Mouse (Mus musculus): ENCODE data around the gene Cavin2. TPM values are rescaled to one million over a fixed set of nuclear protein-coding genes. Genes with fewer than 3 reads are reported as not detected.

Gene Cavin2
- polyA plus RNA-seq, 1 experiment from 2014 or later, result 8.3 TPM

DNA sequence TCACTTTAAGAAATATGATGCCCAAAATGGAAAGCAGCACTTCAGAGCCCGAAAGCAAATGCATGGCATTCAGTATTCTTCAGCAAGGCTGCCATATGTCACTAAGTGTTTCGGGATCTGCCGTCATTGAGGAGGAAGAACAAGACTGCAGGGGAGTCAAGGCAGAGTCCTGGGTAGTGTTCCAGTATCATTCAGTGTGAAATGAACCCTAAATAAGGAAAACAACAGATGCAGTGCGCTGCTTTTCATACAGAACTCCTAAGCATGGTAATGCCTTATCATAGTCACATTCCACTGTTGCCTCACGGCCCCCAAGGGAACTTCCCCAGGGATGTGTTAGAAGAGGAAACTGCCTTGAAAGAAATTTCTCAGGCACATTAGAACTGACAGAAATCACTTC, 21.8 kb upstream of the Cavin2 start:
- Histone ChIP-seq H3K27ac (ENCODE audit: low read depth, low read length) (no peak overlapping the region), H3K9me3 (ENCODE audit: control insufficient read depth, low read length) (no peaks in the 10 kb centered on the region)
- DNase-seq (ENCODE audit: low spot score), result peak; percentile 19

DNA sequence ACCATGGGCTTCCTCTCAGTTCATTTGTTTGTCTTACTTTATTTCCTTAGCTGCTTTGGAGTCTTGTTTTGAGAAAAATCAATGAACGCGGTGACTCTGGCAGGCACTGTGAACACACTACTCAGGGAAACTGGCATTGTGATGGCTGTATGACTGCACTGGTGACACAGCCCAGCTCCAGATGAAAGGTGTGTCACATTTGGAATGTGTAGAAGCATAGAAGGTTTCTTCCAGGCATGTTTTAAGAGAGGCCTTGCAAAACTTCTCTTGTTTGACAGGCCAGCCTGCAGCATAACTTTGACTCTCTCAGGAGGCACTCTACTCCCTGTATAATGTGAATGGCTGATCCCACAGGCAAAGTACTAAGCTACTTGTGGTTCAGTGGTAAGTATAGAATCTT, 20.7 kb upstream of the Cavin2 start:
- H3K36me3 ChIP-seq (ENCODE audit: control insufficient read depth, insufficient read depth, low read length), result no peaks in the 10 kb centered on the region
- no peak overlapping the region for H3K4me2 ChIP-seq (ENCODE audit: low read depth)
- no peak for DNase-seq (ENCODE audit: low spot score)
- 76% methylated on average over 2 of the region's 2 CpGs for WGBS
- H3K4me1 ChIP-seq (ENCODE audit: control insufficient read depth, insufficient read depth, low read length), result peaks cover 3% of the 10 kb centered on the region; the same call in 1 of the 2 replicates
- ATAC-seq (ENCODE audit: insufficient read depth, low FRiP score, low TSS enrichment), result no peak
- H3K4me3 ChIP-seq (ENCODE audit: low read depth, low read length), result no peak overlapping the region
- no peaks in the 10 kb centered on the region for H3K9me3 ChIP-seq (ENCODE audit: control insufficient read depth, low read length)
- H3K9ac ChIP-seq (ENCODE audit: low read length), result no peak overlapping the region
- H3K27ac ChIP-seq (ENCODE audit: low read depth, low read length), result no peak overlapping the region
- no peaks in the 10 kb centered on the region for H3K27me3 ChIP-seq (ENCODE audit: control insufficient read depth, insufficient read depth, low read length)

More for the DNA sequence above, 21.8 kb upstream of the Cavin2 start:
- WGBS, result 43% methylated on average over 5 of the region's 5 CpGs
- H3K4me2 ChIP-seq (ENCODE audit: low read depth), result no peak overlapping the region
- H3K27me3 ChIP-seq (ENCODE audit: control insufficient read depth, insufficient read depth, low read length), result no peaks in the 10 kb centered on the region
- no peak overlapping the region for H3K9ac ChIP-seq (ENCODE audit: low read length)
- ATAC-seq (ENCODE audit: insufficient read depth, low FRiP score, low TSS enrichment), result no peak
- H3K4me1 ChIP-seq (ENCODE audit: control insufficient read depth, insufficient read depth, low read length), result peaks cover 3% of the 10 kb centered on the region; the same call in 1 of the 2 replicates
- no peaks in the 10 kb centered on the region for H3K36me3 ChIP-seq (ENCODE audit: control insufficient read depth, insufficient read depth, low read length)
- H3K4me3 ChIP-seq (ENCODE audit: low read depth, low read length), result no peak overlapping the region

DNA sequence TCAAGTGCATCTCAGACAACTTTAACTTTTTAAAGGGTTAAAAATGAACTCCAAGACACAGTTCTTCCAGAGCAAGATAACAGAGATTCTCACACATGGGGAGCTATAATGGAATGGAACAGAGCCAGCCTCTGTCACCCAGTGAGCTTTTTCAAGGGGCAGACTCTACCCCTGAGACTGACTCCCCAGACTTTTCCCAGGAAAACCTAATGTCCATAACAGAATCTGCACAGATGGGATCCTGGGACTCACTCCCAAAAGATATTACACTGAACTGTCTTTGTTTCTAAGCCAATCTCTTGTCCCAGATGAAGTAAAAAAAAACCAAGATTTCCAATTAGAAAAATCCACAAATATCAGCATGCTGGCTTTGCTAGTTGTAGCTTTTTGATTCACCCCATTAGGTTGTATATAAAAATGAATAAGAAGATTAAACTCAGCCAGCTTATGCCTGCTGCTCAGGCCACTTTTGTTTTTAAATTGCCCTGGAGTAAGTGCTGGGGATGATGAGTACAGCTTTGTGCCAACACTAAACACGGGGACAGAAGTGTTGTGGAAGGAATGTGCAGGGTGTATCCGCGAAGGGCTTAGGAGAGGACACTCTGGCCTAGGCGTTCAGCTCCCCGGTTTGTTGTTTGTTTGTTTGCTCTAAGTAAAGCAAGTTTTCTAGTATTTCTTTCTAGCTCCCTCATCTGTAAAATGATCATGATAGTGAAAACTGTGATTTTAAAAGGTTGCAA, 18.6 kb upstream of the Cavin2 start:
- Histone ChIP-seq H3K27ac (ENCODE audit: low read depth, low read length) (no peak overlapping the region), H3K27me3 (ENCODE audit: control insufficient read depth, insufficient read depth, low read length) (no peaks in the 10 kb centered on the region), H3K4me2 (ENCODE audit: low read depth) (no peak overlapping the region), H3K9ac (ENCODE audit: low read length) (no peak overlapping the region), H3K4me1 (ENCODE audit: control insufficient read depth, insufficient read depth, low read length) (peaks cover 3% of the 10 kb centered on the region; the same call in 1 of the 2 replicates), H3K9me3 (ENCODE audit: control insufficient read depth, low read length) (no peaks in the 10 kb centered on the region), H3K36me3 (ENCODE audit: control insufficient read depth, insufficient read depth, low read length) (no peaks in the 10 kb centered on the region), H3K4me3 (ENCODE audit: low read depth, low read length) (no peak overlapping the region)
- ATAC-seq (ENCODE audit: insufficient read depth, low FRiP score, low TSS enrichment) (no peak), DNase-seq (ENCODE audit: low spot score) (no peak)
- WGBS, result 76% methylated on average over 5 of the region's 5 CpGs

DNA sequence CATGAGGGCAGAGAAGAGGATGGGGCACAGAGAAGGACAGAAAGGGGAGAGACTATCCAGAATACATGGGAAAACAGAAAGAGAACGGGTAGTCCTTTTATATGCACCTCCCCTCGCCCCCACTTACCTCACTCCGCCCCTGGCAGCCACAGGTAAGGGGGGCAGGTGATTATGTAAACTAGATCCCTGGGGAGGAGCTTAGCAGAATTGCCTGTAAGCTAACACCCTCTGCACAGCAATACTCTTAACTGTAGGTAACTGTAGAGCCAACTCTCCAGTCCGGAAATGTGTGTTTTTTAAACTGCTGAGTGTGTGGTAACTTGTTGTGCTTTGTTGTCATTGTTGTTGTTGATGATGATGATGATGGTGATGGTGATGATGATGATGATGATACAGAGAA, 17.1 kb upstream of the Cavin2 start:
- H3K4me1 ChIP-seq (ENCODE audit: control insufficient read depth, insufficient read depth, low read length), result 0 out of 2 replicates have a peak, but pooled peaks cover 3% of the 10 kb centered on the region
- no peak overlapping the region for H3K4me3 ChIP-seq (ENCODE audit: low read depth, low read length)
- H3K9me3 ChIP-seq (ENCODE audit: control insufficient read depth, low read length), result no peaks in the 10 kb centered on the region
- no peaks in the 10 kb centered on the region for H3K27me3 ChIP-seq (ENCODE audit: control insufficient read depth, insufficient read depth, low read length)
- no peaks in the 10 kb centered on the region for H3K36me3 ChIP-seq (ENCODE audit: control insufficient read depth, insufficient read depth, low read length)
- no peak overlapping the region for H3K9ac ChIP-seq (ENCODE audit: low read length)
- H3K27ac ChIP-seq (ENCODE audit: low read depth, low read length), result no peak overlapping the region
- no peak for DNase-seq (ENCODE audit: low spot score)
- no peak overlapping the region for H3K4me2 ChIP-seq (ENCODE audit: low read depth)
- ATAC-seq (ENCODE audit: insufficient read depth, low FRiP score, low TSS enrichment), result no peak
- WGBS, result 54% methylated on average over 4 of the region's 4 CpGs

DNA sequence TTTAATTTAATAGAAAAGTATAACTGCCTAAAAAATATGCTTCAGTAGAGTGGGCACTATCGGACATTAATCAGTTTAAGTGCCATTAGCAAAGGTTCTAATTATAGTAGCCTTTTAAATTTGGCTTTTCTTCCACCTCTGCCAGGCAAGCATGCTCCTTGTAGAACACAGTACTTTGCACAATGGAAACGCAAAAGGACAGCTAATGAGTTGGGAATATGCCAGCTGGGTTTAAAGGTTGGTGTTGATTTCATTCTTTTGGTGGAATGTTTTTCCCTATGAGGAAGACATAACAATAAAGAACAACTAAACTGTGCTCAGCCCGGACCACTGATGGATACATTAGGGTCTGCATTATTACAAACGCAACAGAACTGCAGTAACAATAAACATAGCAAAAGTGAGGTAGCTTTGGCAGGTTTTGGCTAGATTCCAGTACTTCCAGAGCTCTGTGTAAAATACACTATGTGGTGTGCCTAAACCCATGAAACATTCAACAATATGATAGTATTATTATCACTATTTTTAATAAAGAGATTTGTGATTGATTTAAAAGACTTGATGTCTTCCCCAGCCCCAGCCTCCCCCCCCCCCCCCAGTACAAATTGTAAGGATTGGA, 16.2 kb upstream of the Cavin2 start:
- no peak overlapping the region for H3K4me2 ChIP-seq (ENCODE audit: low read depth)
- no peaks in the 10 kb centered on the region for H3K4me1 ChIP-seq (ENCODE audit: control insufficient read depth, insufficient read depth, low read length)
- WGBS, result 85% methylated on average over 4 of the region's 4 CpGs
- H3K9ac ChIP-seq (ENCODE audit: low read length), result no peak overlapping the region
- ATAC-seq (ENCODE audit: insufficient read depth, low FRiP score, low TSS enrichment) (no peak), DNase-seq (ENCODE audit: low spot score) (no peak)
- no peak overlapping the region for H3K27ac ChIP-seq (ENCODE audit: low read depth, low read length)
- H3K4me3 ChIP-seq (ENCODE audit: low read depth, low read length), result no peak overlapping the region
- H3K27me3 ChIP-seq (ENCODE audit: control insufficient read depth, insufficient read depth, low read length), result no peaks in the 10 kb centered on the region
- no peaks in the 10 kb centered on the region for H3K9me3 ChIP-seq (ENCODE audit: control insufficient read depth, low read length)
- H3K36me3 ChIP-seq (ENCODE audit: control insufficient read depth, insufficient read depth, low read length), result no peaks in the 10 kb centered on the region

DNA sequence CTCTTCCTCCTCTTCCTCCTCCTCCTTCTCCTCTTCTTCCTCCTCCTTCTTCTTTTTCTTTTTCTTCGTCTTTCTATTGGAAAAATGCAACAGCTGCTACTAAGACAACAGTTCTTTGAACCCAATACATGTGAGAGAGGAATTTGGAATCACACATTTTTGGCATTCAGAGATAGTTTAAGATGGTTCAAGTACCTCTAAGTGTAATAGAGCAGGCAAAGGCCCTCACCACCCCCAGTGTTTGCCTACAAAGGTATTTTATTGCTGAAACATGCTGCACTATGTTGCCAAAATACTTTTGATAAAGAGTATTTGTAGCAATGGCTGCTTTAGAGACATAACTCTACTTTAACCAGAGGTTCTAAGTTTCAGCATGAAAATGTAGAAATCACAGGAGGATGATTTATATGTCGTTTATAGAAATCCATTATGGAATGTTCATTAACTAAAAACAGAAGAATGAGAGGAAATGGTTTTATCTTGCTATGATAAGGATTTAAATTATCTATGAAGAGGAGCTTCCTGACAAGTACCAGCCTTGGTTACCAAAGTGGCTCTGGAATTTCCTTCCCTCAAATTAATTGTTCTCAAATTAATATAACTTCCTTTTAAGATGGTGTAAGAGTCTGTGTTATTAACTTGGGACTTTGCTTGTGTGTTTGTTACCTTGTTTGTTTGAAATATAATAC, 10.9 kb upstream of the Cavin2 start:
- H3K4me2 ChIP-seq (ENCODE audit: low read depth), result no peak overlapping the region
- no peak overlapping the region for H3K9ac ChIP-seq (ENCODE audit: low read length)

DNA sequence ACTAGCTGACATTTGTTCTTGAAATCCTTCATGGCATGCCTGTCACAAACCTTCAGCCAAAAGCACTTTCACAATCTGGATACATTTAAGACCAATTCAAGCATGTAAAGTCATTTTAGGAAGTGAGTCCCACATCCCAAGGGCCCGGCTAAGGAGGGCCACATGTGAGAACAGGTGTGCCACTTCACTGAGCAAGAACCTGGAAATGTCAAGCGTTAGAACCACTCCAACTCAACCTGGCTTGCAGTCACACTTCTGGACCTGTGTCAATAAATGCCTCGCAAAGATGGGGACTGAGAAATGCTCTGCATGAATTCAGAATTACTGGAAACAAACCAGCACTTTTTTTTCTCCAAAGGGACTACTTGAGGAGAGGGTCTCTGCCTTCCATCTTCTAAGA, 725 bp upstream of the Cavin2 start:
- Histone ChIP-seq H3K27ac (ENCODE audit: low read depth, low read length) (no peak overlapping the region), H3K27me3 (ENCODE audit: control insufficient read depth, insufficient read depth, low read length) (no peaks in the 10 kb centered on the region), H3K4me2 (ENCODE audit: low read depth) (no peak overlapping the region), H3K9me3 (ENCODE audit: control insufficient read depth, low read length) (no peaks in the 10 kb centered on the region), H3K9ac (ENCODE audit: low read length) (no peak overlapping the region), H3K4me1 (ENCODE audit: control insufficient read depth, insufficient read depth, low read length) (no peaks in the 10 kb centered on the region), H3K4me3 (ENCODE audit: low read depth, low read length) (no peak overlapping the region), H3K36me3 (ENCODE audit: control insufficient read depth, insufficient read depth, low read length) (no peaks in the 10 kb centered on the region)
- ATAC-seq (ENCODE audit: insufficient read depth, low FRiP score, low TSS enrichment) (no peak), DNase-seq (ENCODE audit: low spot score) (no peak)
- WGBS, result 82% methylated on average over 3 of the region's 3 CpGs

More for the DNA sequence above, 10.9 kb upstream of the Cavin2 start:
- H3K9me3 ChIP-seq (ENCODE audit: control insufficient read depth, low read length), result no peaks in the 10 kb centered on the region
- no peak overlapping the region for H3K4me3 ChIP-seq (ENCODE audit: low read depth, low read length)
- H3K27me3 ChIP-seq (ENCODE audit: control insufficient read depth, insufficient read depth, low read length), result no peaks in the 10 kb centered on the region
- H3K36me3 ChIP-seq (ENCODE audit: control insufficient read depth, insufficient read depth, low read length), result no peaks in the 10 kb centered on the region
- 79% methylated on average over 2 of the region's 2 CpGs for WGBS
- H3K27ac ChIP-seq (ENCODE audit: low read depth, low read length), result no peak overlapping the region
- ATAC-seq (ENCODE audit: insufficient read depth, low FRiP score, low TSS enrichment) (no peak), DNase-seq (ENCODE audit: low spot score) (no peak)
- no peaks in the 10 kb centered on the region for H3K4me1 ChIP-seq (ENCODE audit: control insufficient read depth, insufficient read depth, low read length)

DNA sequence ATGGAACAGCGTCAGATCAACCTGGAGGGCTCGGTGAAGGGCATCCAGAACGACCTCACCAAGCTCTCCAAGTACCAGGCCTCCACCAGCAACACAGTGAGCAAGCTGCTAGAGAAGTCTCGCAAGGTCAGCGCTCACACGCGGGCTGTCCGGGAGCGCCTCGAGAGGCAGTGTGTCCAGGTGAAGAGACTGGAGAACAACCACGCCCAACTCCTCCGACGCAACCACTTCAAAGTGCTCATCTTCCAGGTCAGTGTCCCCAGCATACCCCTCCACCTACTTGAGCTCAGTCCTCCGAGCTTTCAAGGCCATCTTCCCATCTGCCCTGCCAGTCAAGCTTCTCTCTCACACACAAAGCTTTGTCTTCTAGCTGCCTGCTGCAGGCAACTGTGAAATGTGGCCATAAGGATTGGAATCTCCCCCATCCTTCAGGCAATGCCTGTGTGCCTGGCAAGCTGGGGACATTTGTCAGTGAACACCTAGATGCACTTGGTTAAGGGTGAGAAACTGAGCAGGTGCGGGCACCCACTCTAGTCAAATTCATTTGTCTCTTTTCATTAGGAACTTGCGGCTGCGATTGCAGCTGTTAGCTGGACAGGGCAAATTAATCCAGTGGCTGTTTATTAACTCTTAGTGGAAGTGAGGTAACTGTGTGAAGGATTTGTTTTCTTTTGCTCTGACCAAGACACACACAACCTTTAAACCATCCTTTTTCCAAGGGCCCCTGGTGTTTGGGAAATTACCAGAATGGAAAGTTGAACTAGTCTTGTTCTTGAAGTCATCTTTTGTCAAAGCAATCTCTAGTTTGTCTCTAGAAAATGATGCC, 907 bp downstream of the Cavin2 start:
- ATAC-seq (ENCODE audit: insufficient read depth, low FRiP score, low TSS enrichment) (no peak), DNase-seq (ENCODE audit: low spot score) (no peak)
- Histone ChIP-seq H3K4me1 (ENCODE audit: control insufficient read depth, insufficient read depth, low read length) (no peaks in the 10 kb centered on the region), H3K27ac (ENCODE audit: low read depth, low read length) (no peak overlapping the region), H3K9me3 (ENCODE audit: control insufficient read depth, low read length) (no peaks in the 10 kb centered on the region), H3K4me3 (ENCODE audit: low read depth, low read length) (no peak overlapping the region), H3K36me3 (ENCODE audit: control insufficient read depth, insufficient read depth, low read length) (no peaks in the 10 kb centered on the region), H3K27me3 (ENCODE audit: control insufficient read depth, insufficient read depth, low read length) (no peaks in the 10 kb centered on the region), H3K9ac (ENCODE audit: low read length) (no peak overlapping the region), H3K4me2 (ENCODE audit: low read depth) (no peak overlapping the region)
- WGBS, result 89% methylated on average over 17 of the region's 17 CpGs
